Mouse (Mus musculus) left cerebral cortex, postnatal 14 days (tissue): ENCODE data around the gene Ntpcr. TPM values are rescaled to one million over a fixed set of nuclear protein-coding genes. Genes with fewer than 3 reads are reported as not detected.

Experiments used
- DNase-seq, 2 experiments: peaks; one replicate each; pipeline ENCODE4 v3.0.0; 2021 to 2022; ENCODE audit warnings: low spot score in 2 of 2, mixed read lengths in 1 of 2
- intact Hi-C: fragments of 180-260 bp; cut with DNase I; formaldehyde crosslinking; loops from one replicate; pipeline ENCODE4 v1.15.1; 2025
- total RNA-seq, 2 experiments: library from RNA; stranded (reverse); gene quantifications; 2 replicates each; pipeline ENCODE4 v1.2.3; 2021

Ntpcr gene
- total RNA-seq, 2 experiments from 2014 or later = 22.0 to 25.2 TPM

- no peak for DNase-seq
- intact Hi-C loops = no loop called here
Measured at GRCm38 (mm10) chr8:125722675-125723074, 7.1 kb upstream of the Ntpcr start.

GRCm38 (mm10) chr8:125723437-125723836 lies 6.3 kb upstream of the Ntpcr start:
- intact Hi-C loops = no loop called here
- DNase-seq = no peak

- intact Hi-C loops = no loop called here
- no peak for DNase-seq
Measured at GRCm38 (mm10) chr8:125725037-125725820, 4.5 kb upstream of the Ntpcr start.

GRCm38 (mm10) chr8:125726143-125726542 lies 3.6 kb upstream of the Ntpcr start:
- no peak for DNase-seq
- intact Hi-C loops = no loop called here

GRCm38 (mm10) chr8:125726986-125727385 lies 2.8 kb upstream of the Ntpcr start:
- DNase-seq = no peak
- intact Hi-C loops = no loop called here

- intact Hi-C loops = no loop called here
- no peak for DNase-seq
Measured at GRCm38 (mm10) chr8:125727797-125728196, 2.0 kb upstream of the Ntpcr start.

- peak; percentile 83 to 89 for DNase-seq
- intact Hi-C loops = loop anchor here (5.0 kb wide), 1 partner anchor 162 kb away; no protein-coding TSS in a partner anchor
Measured at GRCm38 (mm10) chr8:125733964-125734956, 4.5 kb downstream of the Ntpcr start.

- intact Hi-C loops = no loop called here
- DNase-seq = no peak
Measured at GRCm38 (mm10) chr8:125738956-125739355, 9.2 kb downstream of the Ntpcr start.

GRCm38 (mm10) chr8:125740655-125741054 lies 10.9 kb downstream of the Ntpcr start:
- intact Hi-C loops = no loop called here
- DNase-seq = no peak

GRCm38 (mm10) chr8:125741377-125741776 lies 11.6 kb downstream of the Ntpcr start:
- DNase-seq = no peak

GRCm38 (mm10) chr8:125741855-125742254 lies 12.1 kb downstream of the Ntpcr start:
- intact Hi-C loops = no loop called here
- no peak for DNase-seq

More at GRCm38 (mm10) chr8:125741377-125741776, 11.6 kb downstream of the Ntpcr start:
- intact Hi-C loops = no loop called here

GRCm38 (mm10) chr8:125742406-125742805 lies 12.6 kb downstream of the Ntpcr start:
- no peak for DNase-seq
- intact Hi-C loops = no loop called here

GRCm38 (mm10) chr8:125744914-125745576 lies 15.3 kb downstream of the Ntpcr start:
- no peak for DNase-seq
- intact Hi-C loops = no loop called here

- no peak for DNase-seq
- intact Hi-C loops = no loop called here
Measured at GRCm38 (mm10) chr8:125747390-125747789, 17.6 kb downstream of the Ntpcr start.

GRCm38 (mm10) chr8:125750846-125751245 lies 21.1 kb downstream of the Ntpcr start:
- no peak for DNase-seq

GRCm38 (mm10) chr8:125755896-125756295 lies 26.1 kb downstream of the Ntpcr start:
- DNase-seq = no peak
- intact Hi-C loops = no loop called here

More at GRCm38 (mm10) chr8:125750846-125751245, 21.1 kb downstream of the Ntpcr start:
- intact Hi-C loops = no loop called here

GRCm38 (mm10) chr8:125756391-125757105 lies 26.8 kb downstream of the Ntpcr start:
- DNase-seq = peak in 1 of 2 experiments; percentile 22
- intact Hi-C loops = no loop called here

- intact Hi-C loops = no loop called here
- no peak for DNase-seq
Measured at GRCm38 (mm10) chr8:125757106-125757496, 27.3 kb downstream of the Ntpcr start.

GRCm38 (mm10) chr8:125759022-125759421 lies 29.3 kb downstream of the Ntpcr start:
- intact Hi-C loops = no loop called here

More at GRCm38 (mm10) chr8:125759022-125759421, 29.3 kb downstream of the Ntpcr start:
- DNase-seq = peak; percentile 27 to 52
